Mouse (Mus musculus) olfactory bulb, adult 2 months (tissue): ENCODE measurements around the gene Cmtr2.

Experiments used
- CTCF ChIP-seq: fragments of 200-500 bp; IDR thresholded peaks from 2 replicates; pipeline ENCODE4 v1.5.1; 2012; ENCODE audit warnings: low read depth, mild to moderate bottlenecking, low read length, moderate library complexity; ENCODE audit not compliant: insufficient read depth
- POLR2A ChIP-seq: fragments of 200-500 bp; IDR thresholded peaks from 2 replicates; pipeline ENCODE4 v1.6.1; 2012; ENCODE audit warnings: mild to moderate bottlenecking, low read depth, low read length, moderate library complexity; ENCODE audit not compliant: insufficient read depth

DNA sequence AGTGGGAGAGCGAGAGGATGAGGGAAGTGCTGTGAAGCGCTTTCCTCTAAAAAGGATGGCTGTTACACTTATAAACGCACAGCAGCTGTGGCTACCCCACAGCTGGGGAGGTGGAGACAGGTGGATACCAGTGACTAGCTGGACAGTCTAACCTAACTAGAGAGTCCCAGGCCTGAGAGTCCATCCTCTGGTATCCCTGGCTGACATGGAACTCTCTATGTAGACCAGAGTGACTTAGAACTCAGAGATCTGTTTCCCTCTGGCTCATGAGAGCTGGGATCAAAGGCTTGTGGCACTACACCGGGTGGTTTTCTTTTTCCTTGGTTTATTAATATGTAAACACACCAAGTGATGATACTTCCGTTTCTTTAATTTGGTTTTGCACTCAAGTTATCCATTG lies 1.7 kb downstream of the Cmtr2 start:
- no peak for TF ChIP-seq CTCF
- no peak for TF ChIP-seq POLR2A
